8 mouse cellular contexts compared by ENCODE assay signal in the genomic region with DNA sequence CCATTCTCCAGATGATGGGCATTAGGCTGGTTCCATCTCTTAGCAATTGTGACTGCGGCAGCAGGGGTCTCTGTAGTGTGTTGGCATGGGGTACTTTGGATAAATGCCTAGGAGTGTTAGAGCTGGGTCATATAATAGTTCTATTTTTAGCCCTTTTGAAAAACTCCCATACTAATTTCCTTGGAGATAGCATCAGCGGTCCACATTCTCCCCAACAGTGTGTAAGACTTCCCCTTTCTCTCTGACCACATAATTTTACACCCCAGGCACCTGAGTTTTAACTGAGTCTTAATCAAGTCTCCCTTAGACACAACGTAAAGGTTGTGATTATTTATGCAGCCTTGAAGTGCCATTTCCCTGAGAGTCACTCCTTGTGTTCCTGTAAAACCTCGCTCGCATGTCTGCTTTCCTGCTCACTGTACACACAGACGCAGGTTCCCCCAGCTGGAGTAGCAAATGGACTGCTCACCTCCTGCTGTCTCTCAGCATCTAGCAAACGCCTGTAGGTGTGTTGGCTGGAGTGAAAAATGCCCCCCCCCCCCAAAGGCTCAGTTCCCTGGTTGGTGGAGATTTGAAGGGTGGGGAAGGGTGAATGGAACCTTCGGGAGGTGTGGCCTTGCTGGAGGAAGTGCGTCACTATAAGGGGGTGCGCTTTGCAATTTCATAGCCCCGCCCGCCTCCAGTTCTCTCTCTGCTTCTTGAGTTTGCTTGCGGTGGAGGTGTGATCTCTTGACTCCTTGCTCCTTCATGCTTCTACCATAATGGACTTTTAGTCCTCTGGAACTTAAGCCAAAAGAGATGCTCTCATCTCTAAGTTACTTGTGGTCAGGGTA.
DNase-seq lines count a peak whose midpoint lies in the region; ATAC-seq and TF ChIP-seq lines count a peak whose summit lies in the region.

No protein-coding gene starts in this region.

- peak; percentile 34 for DNase-seq in forebrain, embryonic 14.5 days (ENCODE audit: low spot score)
- DNase-seq in forebrain, embryonic 10.5 days (ENCODE audit: extremely low spot score, low spot score), result no peak
- peak; percentile 66 for DNase-seq in midbrain, postnatal 0 days (ENCODE audit: low spot score)
- DNase-seq in midbrain, embryonic 14.5 days, result no peak
- peak; percentile 68 for DNase-seq in lung, postnatal 0 days (ENCODE audit: low spot score)
- no peak for DNase-seq in urinary bladder, postnatal 4 days (ENCODE audit: low spot score in 2 of 2)
- DNase-seq in right cerebral cortex, postnatal 14 days, result no peak

- peaks cover 14% of the 10 kb centered on the region for H3K4me1 ChIP-seq in forebrain, embryonic 14.5 days (ENCODE audit: control insufficient read depth, insufficient read depth, low read length)
- no peaks in the 10 kb centered on the region for H3K4me1 ChIP-seq in forebrain, embryonic 10.5 days
- H3K4me1 ChIP-seq in midbrain, postnatal 0 days (ENCODE audit: insufficient read depth, low read length), result no peaks in the 10 kb centered on the region
- 0 out of 2 replicates have a peak, but pooled peaks cover 4% of the 10 kb centered on the region for H3K4me1 ChIP-seq in midbrain, embryonic 14.5 days (ENCODE audit: control insufficient read depth, insufficient read depth, low read length)
- peaks cover 7% of the 10 kb centered on the region; the same call in 1 of the 2 replicates for H3K4me1 ChIP-seq in lung, postnatal 0 days (ENCODE audit: insufficient read depth, low read depth, low read length)

- no peaks in the 10 kb centered on the region for H3K36me3 ChIP-seq in forebrain, embryonic 14.5 days (ENCODE audit: control insufficient read depth, insufficient read depth, low read length)
- H3K36me3 ChIP-seq in forebrain, embryonic 10.5 days (replicated peaks), result no peaks in the 10 kb centered on the region
- no peaks in the 10 kb centered on the region for H3K36me3 ChIP-seq in midbrain, postnatal 0 days (ENCODE audit: insufficient read depth, low read length)
- no peaks in the 10 kb centered on the region for H3K36me3 ChIP-seq in midbrain, embryonic 14.5 days (ENCODE audit: control insufficient read depth, insufficient read depth, low read length)
- H3K36me3 ChIP-seq in lung, postnatal 0 days (ENCODE audit: insufficient read depth, low read length), result no peaks in the 10 kb centered on the region

- 69% methylated on average over 13 of the region's 13 CpGs for WGBS in forebrain, embryonic 14.5 days
- WGBS in forebrain, embryonic 10.5 days, result 88% methylated on average over 13 of the region's 13 CpGs
- WGBS in midbrain, postnatal 0 days, result 77% methylated on average over 13 of the region's 13 CpGs
- WGBS in midbrain, embryonic 14.5 days, result 87% methylated on average over 13 of the region's 13 CpGs
- 48% methylated on average over 13 of the region's 13 CpGs for WGBS in lung, postnatal 0 days

- no peak overlapping the region for H3K9ac ChIP-seq in forebrain, embryonic 14.5 days (ENCODE audit: low read length)
- no peak overlapping the region for H3K9ac ChIP-seq in midbrain, postnatal 0 days (replicated peaks; ENCODE audit: low read length, poor library complexity, severe bottlenecking)
- H3K9ac ChIP-seq in midbrain, embryonic 14.5 days (replicated peaks; ENCODE audit: low read length), result no peak overlapping the region
- H3K9ac ChIP-seq in lung, postnatal 0 days (replicated peaks; ENCODE audit: low read depth), result no peak overlapping the region

- no peaks in the 10 kb centered on the region for H3K9me3 ChIP-seq in forebrain, embryonic 14.5 days (replicated peaks; ENCODE audit: control insufficient read depth, low read length)
- H3K9me3 ChIP-seq in forebrain, embryonic 10.5 days, result no peaks in the 10 kb centered on the region
- H3K9me3 ChIP-seq in midbrain, postnatal 0 days (ENCODE audit: low read length), result no peaks in the 10 kb centered on the region
- no peaks in the 10 kb centered on the region for H3K9me3 ChIP-seq in midbrain, embryonic 14.5 days (ENCODE audit: control insufficient read depth, low read length)
- no peaks in the 10 kb centered on the region for H3K9me3 ChIP-seq in lung, postnatal 0 days (ENCODE audit: low read length)

- no peak for TF ChIP-seq CTCF in midbrain, postnatal 0 days (IDR thresholded peaks at IDR 0.05)
- no peak for TF ChIP-seq CTCF in lung, postnatal 0 days (IDR thresholded peaks at IDR 0.05)

- peak; percentile 56; the same call in 1 of the 2 replicates for ATAC-seq in forebrain, embryonic 14.5 days
- peak; percentile 31; the same call in 1 of the 2 replicates for ATAC-seq in midbrain, postnatal 0 days (ENCODE audit: low FRiP score)
- no peak for ATAC-seq in midbrain, embryonic 14.5 days (ENCODE audit: low FRiP score, low TSS enrichment)
- ATAC-seq in common myeloid progenitor, adult 5-6 weeks (replicated peaks; ENCODE audit: low read depth, poor library complexity, severe bottlenecking), result peak; percentile 63
- ATAC-seq in lung, postnatal 0 days, result peak; percentile 76

- H3K27ac ChIP-seq in forebrain, embryonic 14.5 days (ENCODE audit: low read depth, low read length), result no peak overlapping the region
- H3K27ac ChIP-seq in forebrain, embryonic 10.5 days, result no peak overlapping the region
- no peak overlapping the region for H3K27ac ChIP-seq in midbrain, postnatal 0 days (ENCODE audit: low read depth, low read length)
- no peak overlapping the region for H3K27ac ChIP-seq in midbrain, embryonic 14.5 days (replicated peaks; ENCODE audit: low read depth, low read length)
- no peak overlapping the region for H3K27ac ChIP-seq in lung, postnatal 0 days (ENCODE audit: low read length)

- H3K4me3 ChIP-seq in forebrain, embryonic 14.5 days (ENCODE audit: low read depth, low read length), result no peak overlapping the region
- H3K4me3 ChIP-seq in forebrain, embryonic 10.5 days, result no peak overlapping the region
- H3K4me3 ChIP-seq in midbrain, postnatal 0 days (ENCODE audit: low read depth, low read length), result no peak overlapping the region
- no peak overlapping the region for H3K4me3 ChIP-seq in midbrain, embryonic 14.5 days (replicated peaks; ENCODE audit: low read depth, low read length)
- H3K4me3 ChIP-seq in lung, postnatal 0 days (ENCODE audit: low read depth, low read length), result no peak overlapping the region

- no peak for TF ChIP-seq EP300 in lung, postnatal 0 days (IDR thresholded peaks at IDR 0.05)

- H3K27me3 ChIP-seq in forebrain, embryonic 14.5 days (replicated peaks; ENCODE audit: control insufficient read depth, insufficient read depth, low read length), result no peaks in the 10 kb centered on the region
- no peaks in the 10 kb centered on the region for H3K27me3 ChIP-seq in forebrain, embryonic 10.5 days (ENCODE audit: poor library complexity, severe bottlenecking)
- no peaks in the 10 kb centered on the region for H3K27me3 ChIP-seq in midbrain, postnatal 0 days (ENCODE audit: insufficient read depth, low read length)
- no peaks in the 10 kb centered on the region for H3K27me3 ChIP-seq in midbrain, embryonic 14.5 days (ENCODE audit: control insufficient read depth, insufficient read depth, low read length)
- no peaks in the 10 kb centered on the region for H3K27me3 ChIP-seq in lung, postnatal 0 days (replicated peaks; ENCODE audit: insufficient read depth, low read length)

- H3K4me2 ChIP-seq in forebrain, embryonic 14.5 days (ENCODE audit: low read length), result peak overlapping the region; percentile 20; the same call in 1 of the 2 replicates
- no peak overlapping the region for H3K4me2 ChIP-seq in midbrain, postnatal 0 days (ENCODE audit: low read depth, low read length, poor library complexity, severe bottlenecking)
- no peak overlapping the region for H3K4me2 ChIP-seq in midbrain, embryonic 14.5 days (ENCODE audit: low read length)
- peak overlapping the region; percentile 17; the same call in 1 of the 2 replicates for H3K4me2 ChIP-seq in lung, postnatal 0 days (replicated peaks; ENCODE audit: low read depth, low read length)

Comparison
In these comparisons a context has a peak if more than half of its experiments do, and no peak if none do; other contexts are left out.
1. DNase-seq: peak in forebrain, embryonic 14.5 days (single experiment), midbrain, postnatal 0 days (single experiment) and lung, postnatal 0 days (single experiment); none in forebrain, embryonic 10.5 days (single experiment), midbrain, embryonic 14.5 days (single experiment), urinary bladder, postnatal 4 days (0 of 2) and right cerebral cortex, postnatal 14 days (single experiment).
2. H3K4me2 ChIP-seq: peak in forebrain, embryonic 14.5 days (single experiment) and lung, postnatal 0 days (single experiment); none in midbrain, postnatal 0 days (single experiment) and midbrain, embryonic 14.5 days (single experiment).